Mouse (Mus musculus): ENCODE results near the gene Arhgap25. TPM values are rescaled to one million over a fixed set of nuclear protein-coding genes. Genes with fewer than 3 reads are reported as not detected.
A peak's percentile ranks its signal among the peaks of the same experiment; 100 is the strongest.

Arhgap25 gene
- polyA plus RNA-seq, 1 experiment from 2014 or later = 2.2 TPM

GRCm38 (mm10) chr6:87447217-87447616 lies 85.8 kb downstream of the Arhgap25 start:
- H3K9me3 ChIP-seq (ENCODE audit: control insufficient read depth, low read length) = no peaks in the 10 kb centered on the region
- H3K9ac ChIP-seq (ENCODE audit: low read depth, low read length) = no peak overlapping the region
- H3K4me3 ChIP-seq (ENCODE audit: low read length) = no peak overlapping the region
- 95% methylated on average over 4 of the region's 4 CpGs for WGBS
- H3K4me1 ChIP-seq (ENCODE audit: control insufficient read depth, insufficient read depth, low read depth, low read length) = no peaks in the 10 kb centered on the region
- H3K36me3 ChIP-seq (ENCODE audit: control insufficient read depth, insufficient read depth, low read length) = no peaks in the 10 kb centered on the region
- no peak overlapping the region for H3K4me2 ChIP-seq (ENCODE audit: low read length)
- H3K27me3 ChIP-seq (replicated peaks; ENCODE audit: control insufficient read depth, insufficient read depth, low read length) = no peaks in the 10 kb centered on the region
- no peak for ATAC-seq
- no peak overlapping the region for H3K27ac ChIP-seq (ENCODE audit: low read depth, low read length)

GRCm38 (mm10) chr6:87445222-87445621 lies 87.8 kb downstream of the Arhgap25 start:
- Histone ChIP-seq H3K27ac (ENCODE audit: low read depth, low read length) (no peak overlapping the region), H3K4me2 (ENCODE audit: low read length) (no peak overlapping the region)

DNA sequence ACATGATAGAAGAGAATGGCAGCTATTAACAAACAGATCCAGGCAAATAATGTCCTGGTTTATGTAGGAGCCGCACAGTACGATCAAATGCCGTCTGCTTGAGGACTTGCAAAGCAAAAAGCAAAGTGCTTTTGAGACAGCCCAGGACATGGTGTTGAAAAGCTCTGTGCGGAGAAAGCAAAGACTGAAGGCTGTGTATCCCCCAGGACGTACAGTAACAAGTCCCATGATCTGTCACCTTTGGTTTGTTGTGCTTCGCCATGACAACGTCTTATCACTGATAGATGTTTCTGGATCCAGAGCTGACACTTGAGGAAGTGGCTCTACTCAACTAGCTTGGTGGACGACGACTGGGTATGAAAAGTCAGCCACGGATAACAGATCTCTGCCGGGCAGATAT lies 89.8 kb downstream of the Arhgap25 start:
- 90% methylated on average over 11 of the region's 11 CpGs for WGBS

More at GRCm38 (mm10) chr6:87445222-87445621, 87.8 kb downstream of the Arhgap25 start:
- H3K4me3 ChIP-seq (ENCODE audit: low read length) = no peak overlapping the region
- H3K9ac ChIP-seq (ENCODE audit: low read depth, low read length) = no peak overlapping the region
- ATAC-seq = no peak
- no peaks in the 10 kb centered on the region for H3K4me1 ChIP-seq (ENCODE audit: control insufficient read depth, insufficient read depth, low read depth, low read length)
- 68% methylated on average over 7 of the region's 7 CpGs for WGBS
- H3K36me3 ChIP-seq (ENCODE audit: control insufficient read depth, insufficient read depth, low read length) = no peaks in the 10 kb centered on the region
- no peaks in the 10 kb centered on the region for H3K27me3 ChIP-seq (replicated peaks; ENCODE audit: control insufficient read depth, insufficient read depth, low read length)
- H3K9me3 ChIP-seq (ENCODE audit: control insufficient read depth, low read length) = no peaks in the 10 kb centered on the region

DNA sequence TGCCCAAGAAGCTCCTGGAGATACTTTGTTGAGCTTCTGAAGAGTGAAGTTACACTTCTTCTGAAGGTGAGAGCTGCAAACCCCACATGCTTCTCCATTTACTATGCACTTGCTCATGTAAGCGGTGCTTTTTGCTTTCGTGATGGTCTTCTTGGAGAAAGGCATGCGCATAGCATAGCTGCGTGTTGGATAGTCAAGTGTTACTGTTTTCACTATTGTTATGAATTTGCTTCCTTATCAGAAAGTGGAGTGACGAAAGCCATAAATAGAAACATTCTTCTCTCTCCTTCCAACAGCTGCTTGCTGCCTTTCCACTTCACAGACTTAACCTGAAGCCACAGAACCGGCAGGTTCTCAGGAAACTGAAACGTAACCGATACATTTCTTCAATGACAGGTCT lies 96.3 kb downstream of the Arhgap25 start:
- Histone ChIP-seq H3K9me3 (ENCODE audit: control insufficient read depth, low read length) (no peaks in the 10 kb centered on the region), H3K4me3 (ENCODE audit: low read length) (no peak overlapping the region), H3K27me3 (replicated peaks; ENCODE audit: control insufficient read depth, insufficient read depth, low read length) (no peaks in the 10 kb centered on the region), H3K4me1 (ENCODE audit: control insufficient read depth, insufficient read depth, low read depth, low read length) (no peaks in the 10 kb centered on the region; the same call in 1 of the 2 replicates), H3K27ac (ENCODE audit: low read depth, low read length) (no peak overlapping the region), H3K9ac (ENCODE audit: low read depth, low read length) (no peak overlapping the region), H3K36me3 (ENCODE audit: control insufficient read depth, insufficient read depth, low read length) (no peaks in the 10 kb centered on the region), H3K4me2 (ENCODE audit: low read length) (no peak overlapping the region)
- 90% methylated on average over 8 of the region's 8 CpGs for WGBS
- no peak for ATAC-seq

More for the DNA sequence above, 89.8 kb downstream of the Arhgap25 start:
- Histone ChIP-seq H3K9me3 (ENCODE audit: control insufficient read depth, low read length) (no peaks in the 10 kb centered on the region), H3K4me2 (ENCODE audit: low read length) (no peak overlapping the region), H3K4me3 (ENCODE audit: low read length) (no peak overlapping the region), H3K36me3 (ENCODE audit: control insufficient read depth, insufficient read depth, low read length) (no peaks in the 10 kb centered on the region), H3K27me3 (replicated peaks; ENCODE audit: control insufficient read depth, insufficient read depth, low read length) (no peaks in the 10 kb centered on the region), H3K9ac (ENCODE audit: low read depth, low read length) (no peak overlapping the region), H3K27ac (ENCODE audit: low read depth, low read length) (no peak overlapping the region), H3K4me1 (ENCODE audit: control insufficient read depth, insufficient read depth, low read depth, low read length) (no peaks in the 10 kb centered on the region; the same call in 1 of the 2 replicates)
- no peak for ATAC-seq

DNA sequence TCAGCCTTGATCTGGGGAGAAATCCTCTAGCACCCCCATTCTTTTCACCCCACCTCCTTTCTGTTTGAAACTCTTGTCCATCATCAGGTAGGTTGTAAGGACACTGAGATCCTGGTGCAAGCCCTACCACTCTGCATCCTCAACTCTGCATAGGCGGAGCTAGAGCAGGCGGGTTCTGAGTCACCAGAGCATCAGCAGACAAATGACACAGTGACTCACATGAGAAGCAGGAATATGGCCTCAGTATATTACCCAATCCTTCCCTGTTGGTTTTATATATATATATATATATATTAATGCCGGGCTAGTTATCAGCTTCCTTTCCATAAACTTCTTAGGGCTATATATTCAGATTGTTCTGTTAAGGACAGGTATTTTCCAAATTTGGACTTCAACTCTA lies 97.3 kb downstream of the Arhgap25 start:
- H3K4me2 ChIP-seq (ENCODE audit: low read length) = no peak overlapping the region
- ATAC-seq = no peak
- H3K4me3 ChIP-seq (ENCODE audit: low read length) = no peak overlapping the region
- 88% methylated on average over 3 of the region's 3 CpGs for WGBS
- H3K27me3 ChIP-seq (replicated peaks; ENCODE audit: control insufficient read depth, insufficient read depth, low read length) = no peaks in the 10 kb centered on the region
- no peaks in the 10 kb centered on the region for H3K9me3 ChIP-seq (ENCODE audit: control insufficient read depth, low read length)
- no peaks in the 10 kb centered on the region for H3K36me3 ChIP-seq (ENCODE audit: control insufficient read depth, insufficient read depth, low read length)
- H3K4me1 ChIP-seq (ENCODE audit: control insufficient read depth, insufficient read depth, low read depth, low read length) = no peaks in the 10 kb centered on the region; the same call in 1 of the 2 replicates
- no peak overlapping the region for H3K27ac ChIP-seq (ENCODE audit: low read depth, low read length)
- no peak overlapping the region for H3K9ac ChIP-seq (ENCODE audit: low read depth, low read length)

GRCm38 (mm10) chr6:87428487-87429044 lies 104.5 kb downstream of the Arhgap25 start, which contains the start of gene Bmp10:
Bmp10 (plus strand) TSS chr6:87428994.
- no peaks in the 10 kb centered on the region for H3K4me1 ChIP-seq (ENCODE audit: control insufficient read depth, insufficient read depth, low read depth, low read length)
- H3K27ac ChIP-seq (ENCODE audit: low read depth, low read length) = no peak within 1 kb of the TSS
- no peak for ATAC-seq
- no peak within 1 kb of the TSS for H3K4me2 ChIP-seq (ENCODE audit: low read length)
- 78% methylated on average over 7 of the region's 7 CpGs for WGBS
- H3K36me3 ChIP-seq (ENCODE audit: control insufficient read depth, insufficient read depth, low read length) = no peaks in the 10 kb centered on the region
- H3K9ac ChIP-seq (ENCODE audit: low read depth, low read length) = no peak within 1 kb of the TSS
- H3K4me3 ChIP-seq (ENCODE audit: low read length) = no peak within 1 kb of the TSS
- H3K9me3 ChIP-seq (ENCODE audit: control insufficient read depth, low read length) = no peaks in the 10 kb centered on the region
- no peaks in the 10 kb centered on the region for H3K27me3 ChIP-seq (replicated peaks; ENCODE audit: control insufficient read depth, insufficient read depth, low read length)

DNA sequence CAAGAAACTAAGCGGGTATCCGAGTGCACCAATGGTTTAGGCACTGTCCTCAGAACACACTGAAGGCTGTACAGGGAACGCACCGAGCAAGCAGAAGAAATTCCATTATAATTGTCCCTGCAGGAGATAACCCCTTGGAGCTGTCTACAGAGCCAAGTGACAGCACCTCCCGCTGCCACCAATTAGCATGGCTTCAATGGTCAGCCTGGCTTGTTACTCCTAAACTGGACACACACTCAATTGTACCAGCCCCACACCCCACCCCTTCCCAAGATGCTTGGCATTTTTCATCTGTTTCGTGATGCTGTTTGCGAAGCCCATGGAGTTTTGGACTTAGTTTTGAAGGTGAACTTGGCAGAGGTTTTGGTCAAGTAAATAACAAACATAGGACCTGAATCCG lies 105.4 kb downstream of the Arhgap25 start:
- no peaks in the 10 kb centered on the region for H3K9me3 ChIP-seq (ENCODE audit: control insufficient read depth, low read length)
- H3K27ac ChIP-seq (ENCODE audit: low read depth, low read length) = no peak overlapping the region
- no peaks in the 10 kb centered on the region for H3K36me3 ChIP-seq (ENCODE audit: control insufficient read depth, insufficient read depth, low read length)
- H3K27me3 ChIP-seq (replicated peaks; ENCODE audit: control insufficient read depth, insufficient read depth, low read length) = no peaks in the 10 kb centered on the region
- no peak for ATAC-seq
- no peak overlapping the region for H3K9ac ChIP-seq (ENCODE audit: low read depth, low read length)
- H3K4me2 ChIP-seq (ENCODE audit: low read length) = no peak overlapping the region
- H3K4me1 ChIP-seq (ENCODE audit: control insufficient read depth, insufficient read depth, low read depth, low read length) = no peaks in the 10 kb centered on the region
- WGBS = 45% methylated on average over 8 of the region's 8 CpGs
- H3K4me3 ChIP-seq (ENCODE audit: low read length) = no peak overlapping the region

GRCm38 (mm10) chr6:87426954-87427353 lies 106.1 kb downstream of the Arhgap25 start:
- Histone ChIP-seq H3K27ac (ENCODE audit: low read depth, low read length) (no peak overlapping the region), H3K4me2 (ENCODE audit: low read length) (no peak overlapping the region), H3K4me3 (ENCODE audit: low read length) (no peak overlapping the region), H3K9me3 (ENCODE audit: control insufficient read depth, low read length) (no peaks in the 10 kb centered on the region), H3K27me3 (replicated peaks; ENCODE audit: control insufficient read depth, insufficient read depth, low read length) (no peaks in the 10 kb centered on the region), H3K36me3 (ENCODE audit: control insufficient read depth, insufficient read depth, low read length) (no peaks in the 10 kb centered on the region), H3K4me1 (ENCODE audit: control insufficient read depth, insufficient read depth, low read depth, low read length) (no peaks in the 10 kb centered on the region), H3K9ac (ENCODE audit: low read depth, low read length) (no peak overlapping the region)
- WGBS = 83% methylated on average over 5 of the region's 5 CpGs
- ATAC-seq = no peak

GRCm38 (mm10) chr6:87424037-87424816 lies 108.8 kb downstream of the Arhgap25 start:
- Histone ChIP-seq H3K27me3 (replicated peaks; ENCODE audit: control insufficient read depth, insufficient read depth, low read length) (no peaks in the 10 kb centered on the region), H3K9ac (ENCODE audit: low read depth, low read length) (peak overlapping the region; percentile 2; the same call in 1 of the 2 replicates), H3K36me3 (ENCODE audit: control insufficient read depth, insufficient read depth, low read length) (no peaks in the 10 kb centered on the region), H3K27ac (ENCODE audit: low read depth, low read length) (no peak overlapping the region), H3K9me3 (ENCODE audit: control insufficient read depth, low read length) (no peaks in the 10 kb centered on the region), H3K4me2 (ENCODE audit: low read length) (peak overlapping the region; percentile 45), H3K4me3 (ENCODE audit: low read length) (peak overlapping the region; percentile 19; the same call in 1 of the 2 replicates), H3K4me1 (ENCODE audit: control insufficient read depth, insufficient read depth, low read depth, low read length) (no peaks in the 10 kb centered on the region)
- no peak for ATAC-seq
- WGBS = 50% methylated on average over 19 of the region's 19 CpGs
